Mouse (Mus musculus) kidney, adult 2 months (tissue): ENCODE data around the gene Crhr1.

Source experiments
- CTCF ChIP-seq: fragments of 200-500 bp; conservative IDR thresholded peaks from 2 replicates; pipeline ENCODE4 v1.5.1; 2011; ENCODE audit warnings: low read depth, mild to moderate bottlenecking, control low read depth, low read length, moderate library complexity, mixed read lengths; ENCODE audit not compliant: insufficient read depth, insufficient read length
- POLR2A ChIP-seq: fragments of 200-500 bp; IDR thresholded peaks from one replicate; pipeline ENCODE4 v1.6.1; 2011; ENCODE audit warnings: low read depth, low read length, control low read depth

GRCm38 (mm10) chr11:104164257-104164656 lies 31.6 kb downstream of the Crhr1 start:
- no peak for TF ChIP-seq CTCF
- no peak for TF ChIP-seq POLR2A
